Mouse (Mus musculus) midbrain, embryonic 11.5 days (tissue): Measurements from ENCODE around the gene Enox1. TPM values are rescaled to one million over a fixed set of nuclear protein-coding genes. Genes with fewer than 3 reads are reported as not detected.

ENCODE experiments used
- ATAC-seq: fragments of 200-750 bp; cut with Nextera tagmentation; 2 replicates; pipeline ENCODE4 v1.8.0; 2017; ENCODE audit warnings: moderate TSS enrichment, moderate library complexity; ENCODE audit not compliant: low FRiP score
- DNase-seq: peaks from one replicate; pipeline ENCODE4 v3.0.0; 2015; ENCODE audit warnings: low spot score; ENCODE audit errors: missing footprints
- H3K27ac ChIP-seq: fragments of 300-500 bp; sonication (generic); 2 replicates; pipeline ENCODE4 v1.5.1; 2014; ENCODE audit warnings: low read depth, low read length
- H3K27me3 ChIP-seq: fragments of 300-500 bp; sonication (generic); 2 replicates; pipeline ENCODE4 v1.6.1; 2014; ENCODE audit warnings: mild to moderate bottlenecking, low read length, moderate library complexity, mixed read lengths; ENCODE audit not compliant: control insufficient read depth, insufficient read depth
- H3K36me3 ChIP-seq: fragments of 300-500 bp; sonication (generic); 2 replicates; pipeline ENCODE4 v1.6.1; 2014; ENCODE audit warnings: mild to moderate bottlenecking, low read length, moderate library complexity, mixed read lengths; ENCODE audit not compliant: control insufficient read depth, insufficient read depth
- H3K4me1 ChIP-seq: fragments of 300-500 bp; sonication (generic); 2 replicates; pipeline ENCODE4 v1.6.1; 2014; ENCODE audit warnings: low read length; ENCODE audit not compliant: control insufficient read depth, insufficient read depth
- H3K4me2 ChIP-seq: fragments of 300-500 bp; sonication (generic); 2 replicates; pipeline ENCODE4 v1.6.1; 2014; ENCODE audit warnings: mild to moderate bottlenecking, moderate library complexity
- H3K4me3 ChIP-seq: fragments of 300-500 bp; sonication (generic); 2 replicates; pipeline ENCODE4 v1.5.1; 2014; ENCODE audit warnings: low read depth, low read length
- H3K9ac ChIP-seq: fragments of 300-500 bp; sonication (generic); 2 replicates; pipeline ENCODE4 v1.6.1; 2014; ENCODE audit warnings: low read length
- H3K9me3 ChIP-seq: fragments of 300-500 bp; sonication (generic); 2 replicates; pipeline ENCODE4 v1.6.1; 2016; ENCODE audit warnings: low read length; ENCODE audit not compliant: control insufficient read depth
- WGBS: fragments of 180-500 bp; shearing (Covaris S2); extraction: QIAGEN DNeasy Blood & Tissue Kit; methylation state at CpG from one replicate; pipeline ENCODE4 v1.1.7; 2014; 5-methylcytosine and 5-hydroxymethylcytosine counted together
- polyA plus RNA-seq: library from polyadenylated mRNA; unstranded; fragments of >200 nt; fragmentation: Nextera tagmentation; extraction: Ambion mirVana; gene quantifications from 2 replicates; pipeline ENCODE4 v1.2.1, GENCODE M21; 2014

The Enox1 gene
- polyA plus RNA-seq, 1 experiment from 2014 or later: 12.8 TPM

- 21% methylated on average over 5 of the region's 5 CpGs for WGBS
- H3K9ac ChIP-seq: peak overlapping the region; percentile 30; the same call in 1 of the 2 replicates
- H3K27ac ChIP-seq: peak overlapping the region; percentile 54
- no peak overlapping the region for H3K4me3 ChIP-seq
- no peaks in the 10 kb centered on the region for H3K27me3 ChIP-seq
- no peaks in the 10 kb centered on the region for H3K36me3 ChIP-seq
- 0 out of 2 replicates have a peak overlapping the region, but pooled peaks have one; percentile 15 for H3K4me2 ChIP-seq
- peak; percentile 77 for ATAC-seq
- DNase-seq: no peak
- no peaks in the 10 kb centered on the region for H3K9me3 ChIP-seq
- peaks cover 30% of the 10 kb centered on the region for H3K4me1 ChIP-seq
Observed at GRCm38 (mm10) chr14:77377873-77378272, 221.3 kb downstream of the Enox1 start.

GRCm38 (mm10) chr14:77381532-77381931 lies 225.0 kb downstream of the Enox1 start:
- no peaks in the 10 kb centered on the region for H3K27me3 ChIP-seq
- H3K9me3 ChIP-seq: no peaks in the 10 kb centered on the region
- peak overlapping the region; percentile 12; the same call in 1 of the 2 replicates for H3K27ac ChIP-seq
- H3K4me3 ChIP-seq: no peak overlapping the region
- no peak for DNase-seq
- H3K4me2 ChIP-seq: no peak overlapping the region; the same call in 1 of the 2 replicates
- no peaks in the 10 kb centered on the region for H3K36me3 ChIP-seq
- WGBS: 6% methylated on average over 2 of the region's 2 CpGs
- ATAC-seq: peak; percentile 87
- H3K9ac ChIP-seq: no peak overlapping the region
- H3K4me1 ChIP-seq: peaks cover 39% of the 10 kb centered on the region

- Histone ChIP-seq H3K27me3 (no peaks in the 10 kb centered on the region), H3K36me3 (no peaks in the 10 kb centered on the region), H3K4me3 (no peak overlapping the region), H3K4me1 (peaks cover 23% of the 10 kb centered on the region), H3K9ac (no peak overlapping the region), H3K27ac (no peak overlapping the region), H3K9me3 (no peaks in the 10 kb centered on the region), H3K4me2 (no peak overlapping the region)
- 23% methylated on average over 9 of the region's 9 CpGs for WGBS
- ATAC-seq: no peak
- DNase-seq: no peak
Observed at GRCm38 (mm10) chr14:77385621-77386020, 229.1 kb downstream of the Enox1 start.

GRCm38 (mm10) chr14:77387877-77388276 lies 231.3 kb downstream of the Enox1 start:
- WGBS: 90% methylated on average over 2 of the region's 2 CpGs
- H3K36me3 ChIP-seq: no peaks in the 10 kb centered on the region
- no peak for ATAC-seq

GRCm38 (mm10) chr14:77389276-77389675 lies 232.7 kb downstream of the Enox1 start:
- WGBS: 84% methylated on average over 5 of the region's 5 CpGs
- DNase-seq (no peak), ATAC-seq (no peak)
- Histone ChIP-seq H3K9me3 (no peaks in the 10 kb centered on the region), H3K9ac (no peak overlapping the region), H3K4me1 (peaks cover 9% of the 10 kb centered on the region), H3K4me3 (no peak overlapping the region), H3K27ac (no peak overlapping the region), H3K27me3 (no peaks in the 10 kb centered on the region), H3K4me2 (no peak overlapping the region), H3K36me3 (no peaks in the 10 kb centered on the region)

More at GRCm38 (mm10) chr14:77387877-77388276, 231.3 kb downstream of the Enox1 start:
- no peaks in the 10 kb centered on the region for H3K27me3 ChIP-seq
- DNase-seq: no peak
- H3K27ac ChIP-seq: no peak overlapping the region
- H3K4me2 ChIP-seq: no peak overlapping the region
- no peak overlapping the region for H3K9ac ChIP-seq
- H3K9me3 ChIP-seq: no peaks in the 10 kb centered on the region
- H3K4me3 ChIP-seq: no peak overlapping the region
- H3K4me1 ChIP-seq: peaks cover 9% of the 10 kb centered on the region

GRCm38 (mm10) chr14:77392476-77392875 lies 235.9 kb downstream of the Enox1 start:
- no peak overlapping the region for H3K4me2 ChIP-seq
- DNase-seq (no peak), ATAC-seq (no peak)
- H3K36me3 ChIP-seq: no peaks in the 10 kb centered on the region
- no peak overlapping the region for H3K4me3 ChIP-seq
- no peak overlapping the region for H3K9ac ChIP-seq
- H3K4me1 ChIP-seq: no peaks in the 10 kb centered on the region
- WGBS: 79% methylated on average over 1 of the region's 1 CpGs
- H3K27ac ChIP-seq: no peak overlapping the region
- H3K9me3 ChIP-seq: no peaks in the 10 kb centered on the region
- no peaks in the 10 kb centered on the region for H3K27me3 ChIP-seq

GRCm38 (mm10) chr14:77406241-77407114 lies 249.9 kb downstream of the Enox1 start:
- WGBS: 71% methylated on average over 5 of the region's 5 CpGs
- Histone ChIP-seq H3K4me1 (no peaks in the 10 kb centered on the region), H3K9me3 (no peaks in the 10 kb centered on the region), H3K27ac (no peak overlapping the region), H3K4me2 (no peak overlapping the region), H3K4me3 (no peak overlapping the region), H3K9ac (no peak overlapping the region), H3K36me3 (no peaks in the 10 kb centered on the region), H3K27me3 (no peaks in the 10 kb centered on the region)
- DNase-seq (no peak), ATAC-seq (no peak)

GRCm38 (mm10) chr14:77409271-77409940 lies 252.8 kb downstream of the Enox1 start:
- Histone ChIP-seq H3K27ac (no peak overlapping the region), H3K4me3 (no peak overlapping the region), H3K9ac (no peak overlapping the region), H3K4me2 (no peak overlapping the region), H3K36me3 (no peaks in the 10 kb centered on the region), H3K4me1 (no peaks in the 10 kb centered on the region), H3K27me3 (no peaks in the 10 kb centered on the region), H3K9me3 (no peaks in the 10 kb centered on the region)
- ATAC-seq (no peak), DNase-seq (no peak)
- WGBS: 80% methylated on average over 8 of the region's 8 CpGs

- ATAC-seq (no peak), DNase-seq (no peak)
- Histone ChIP-seq H3K27ac (no peak overlapping the region), H3K9ac (no peak overlapping the region), H3K27me3 (no peaks in the 10 kb centered on the region), H3K9me3 (no peaks in the 10 kb centered on the region), H3K4me1 (no peaks in the 10 kb centered on the region), H3K4me3 (no peak overlapping the region), H3K4me2 (no peak overlapping the region), H3K36me3 (no peaks in the 10 kb centered on the region)
- 92% methylated on average over 9 of the region's 9 CpGs for WGBS
Observed at GRCm38 (mm10) chr14:77410354-77410753, 253.8 kb downstream of the Enox1 start.
